Comparison of ENCODE assay signal across 9 mouse cellular contexts in the genomic region with DNA sequence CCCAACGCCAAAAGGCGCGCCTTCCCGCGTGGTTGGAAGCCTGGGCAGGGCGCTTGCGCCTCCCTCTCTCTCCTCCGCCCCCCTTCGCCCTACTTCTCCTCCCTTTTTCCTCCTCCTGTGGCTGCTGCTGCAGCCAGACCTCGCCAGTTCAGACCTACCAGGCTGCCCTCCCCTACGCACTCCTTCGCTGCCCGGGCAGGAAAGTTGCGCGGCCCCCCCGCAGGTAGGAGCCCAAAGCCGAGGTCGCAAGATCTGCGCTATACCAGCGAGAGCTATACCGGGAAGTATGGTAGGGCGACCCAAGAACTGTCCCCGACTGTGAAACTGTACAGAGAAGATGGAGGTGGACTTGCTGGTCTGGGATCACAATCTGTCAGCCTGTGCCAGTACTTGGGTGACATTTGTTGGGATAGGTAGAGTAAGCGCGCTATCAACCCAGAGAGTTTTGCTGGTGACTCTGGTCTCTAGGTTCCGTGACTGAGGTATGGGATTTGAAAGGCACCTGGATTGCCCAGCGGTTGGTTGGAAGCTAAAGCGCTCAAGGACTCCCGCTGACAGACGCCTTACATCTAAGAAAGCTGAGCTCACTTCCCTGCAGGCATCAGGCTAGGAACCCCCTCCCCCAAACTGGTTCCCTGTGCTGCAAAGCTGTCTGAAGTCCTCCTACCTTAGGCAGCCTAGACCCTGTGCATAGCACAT. TPM values are rescaled to one million over a fixed set of nuclear protein-coding genes. Genes with fewer than 3 reads are reported as not detected.
DNase-seq lines count a peak whose midpoint lies in the region; ATAC-seq and TF ChIP-seq lines count a peak whose summit lies in the region.
"Had no signal": no experiment of that assay in that cellular context is flagged by ENCODE, and none has a peak within 500 bp of the region (broad histone marks: within the 10 kb centered on the region; RNA-seq: fewer than 3 reads in every experiment).

Efemp1 (plus strand) TSS at position 103 of the 699 bp plus-strand sequence.

- no peaks in the 10 kb centered on the region for H3K9me3 ChIP-seq in forebrain, embryonic 16.5 days (ENCODE audit: control insufficient read depth, low read length)
- no peaks in the 10 kb centered on the region for H3K9me3 ChIP-seq in hindbrain, embryonic 10.5 days
- H3K9me3 ChIP-seq in lung, embryonic 15.5 days: no peaks in the 10 kb centered on the region

- ATAC-seq in forebrain, embryonic 16.5 days: peak; percentile 81
- peak; percentile 87 for ATAC-seq in lung, embryonic 15.5 days (ENCODE audit: borderline replicate concordance, extremely low read depth, low FRiP score, low TSS enrichment)

- H3K27me3 ChIP-seq in forebrain, embryonic 16.5 days (replicated peaks; ENCODE audit: control insufficient read depth, insufficient read depth, low read length): peaks cover 10% of the 10 kb centered on the region
- peaks cover 28% of the 10 kb centered on the region for H3K27me3 ChIP-seq in hindbrain, embryonic 10.5 days (ENCODE audit: insufficient read depth, poor library complexity, severe bottlenecking)
- peaks cover 7% of the 10 kb centered on the region; the same call in 1 of the 2 replicates for H3K27me3 ChIP-seq in lung, embryonic 15.5 days
- H3K27me3 ChIP-seq: CH12.LX had no signal

- no peak for TF ChIP-seq CTCF in layer of hippocampus, adult 2 months (conservative IDR thresholded peaks at IDR 0.05)

- no peak within 1 kb of the TSS for H3K27ac ChIP-seq in forebrain, embryonic 16.5 days (ENCODE audit: low read length)
- peak within 1 kb of the TSS; percentile 78 for H3K27ac ChIP-seq in hindbrain, embryonic 10.5 days
- peak within 1 kb of the TSS; percentile 49; the same call in 1 of the 2 replicates for H3K27ac ChIP-seq in layer of hippocampus, adult 2 months
- no peak within 1 kb of the TSS for H3K27ac ChIP-seq in lung, embryonic 15.5 days

- peaks cover 9% of the 10 kb centered on the region for H3K4me1 ChIP-seq in forebrain, embryonic 16.5 days (replicated peaks; ENCODE audit: control insufficient read depth, insufficient read depth, low read length)
- peaks cover 20% of the 10 kb centered on the region for H3K4me1 ChIP-seq in hindbrain, embryonic 10.5 days (replicated peaks)
- H3K4me1 ChIP-seq in lung, embryonic 15.5 days: peaks cover 7% of the 10 kb centered on the region

- peak; percentile 24 for DNase-seq in layer of hippocampus, adult 11-12 months (ENCODE audit: low spot score)
- no peak for DNase-seq in layer of hippocampus, adult 9-10 months (ENCODE audit: low spot score)
- peak; percentile 61 for DNase-seq in hindbrain, embryonic 10.5 days (ENCODE audit: low spot score)
- peak in 1 of 2 experiments; percentile 12 for DNase-seq in layer of hippocampus, adult 2 months (ENCODE audit: low spot score in 2 of 2)
- DNase-seq in retina, embryonic 14.5 days (ENCODE audit: low spot score): peak; percentile 69
- DNase-seq in c-Kit-positive CD71-positive TER-119-positive erythroid progenitor cells, embryonic 14.5 days (ENCODE audit: low spot score): no peak

- H3K4me2 ChIP-seq in forebrain, embryonic 16.5 days (ENCODE audit: low read length): peak within 1 kb of the TSS; percentile 93
- H3K4me2 ChIP-seq in lung, embryonic 15.5 days: peak within 1 kb of the TSS; percentile 78

- peak within 1 kb of the TSS; percentile 46 for H3K4me3 ChIP-seq in forebrain, embryonic 16.5 days (replicated peaks; ENCODE audit: low read length)
- H3K4me3 ChIP-seq in hindbrain, embryonic 10.5 days: peak within 1 kb of the TSS; percentile 62
- peak within 1 kb of the TSS; percentile 58 for H3K4me3 ChIP-seq in layer of hippocampus, adult 2 months
- H3K4me3 ChIP-seq in lung, embryonic 15.5 days: peak within 1 kb of the TSS; percentile 45

- whole genome bisulfite sequencing in forebrain, embryonic 16.5 days: 0% methylated on average over 29 of the region's 30 CpGs
- under 1% methylated on average over 30 of the region's 30 CpGs for WGBS in hindbrain, embryonic 10.5 days
- under 1% methylated on average over 30 of the region's 30 CpGs for WGBS in lung, embryonic 15.5 days

- no peaks in the 10 kb centered on the region for H3K36me3 ChIP-seq in forebrain, embryonic 16.5 days (ENCODE audit: control insufficient read depth, insufficient read depth)
- no peaks in the 10 kb centered on the region for H3K36me3 ChIP-seq in hindbrain, embryonic 10.5 days
- H3K36me3 ChIP-seq in lung, embryonic 15.5 days: no peaks in the 10 kb centered on the region

- H3K9ac ChIP-seq in forebrain, embryonic 16.5 days (replicated peaks; ENCODE audit: low read depth, low read length): peak within 1 kb of the TSS; percentile 45
- peak within 1 kb of the TSS; percentile 36; the same call in 1 of the 2 replicates for H3K9ac ChIP-seq in lung, embryonic 15.5 days

RNA-seq across cellular contexts. Expression of gene Efemp1, which starts in this region (rescaled TPM):
- polyA plus RNA-seq in forebrain, embryonic 16.5 days (2015; fragmentation: Nextera tagmentation; extraction: Ambion mirVana): 4.2 and 5.0 TPM in 2 replicates
- 7.7 and 8.2 TPM in 2 replicates for polyA plus RNA-seq in hindbrain, embryonic 10.5 days (2016; fragmentation: Nextera tagmentation; extraction: Ambion mirVana)
- total RNA-seq in layer of hippocampus, adult 2 months (2021): 10 to 100 TPM in 1 of 2 experiments, 1 to 10 TPM in 1; 8.2 to 11.3 TPM
- polyA plus RNA-seq in lung, embryonic 15.5 days (2015; fragmentation: Nextera tagmentation; extraction: Ambion mirVana): 14.1 and 18.6 TPM in 2 replicates
- total RNA-seq: CH12.LX had no signal

Comparison
In these comparisons a context has a peak if more than half of its experiments do, and no peak if none do; other contexts are left out.
1. DNase-seq: peak in layer of hippocampus, adult 11-12 months (single experiment), hindbrain, embryonic 10.5 days (single experiment) and retina, embryonic 14.5 days (single experiment); none in layer of hippocampus, adult 9-10 months (single experiment) and c-Kit-positive CD71-positive TER-119-positive erythroid progenitor cells, embryonic 14.5 days (single experiment).
2. H3K27ac ChIP-seq: peak in hindbrain, embryonic 10.5 days (single experiment) and layer of hippocampus, adult 2 months (single experiment); none in forebrain, embryonic 16.5 days (single experiment) and lung, embryonic 15.5 days (single experiment).
3. Peak in every context shown above with its lines, with median percentiles within 50 percentile points of each other: H3K4me3 ChIP-seq.